Mouse (Mus musculus): ENCODE measurements around the gene Kcnd3.

The Kcnd3 gene

DNA sequence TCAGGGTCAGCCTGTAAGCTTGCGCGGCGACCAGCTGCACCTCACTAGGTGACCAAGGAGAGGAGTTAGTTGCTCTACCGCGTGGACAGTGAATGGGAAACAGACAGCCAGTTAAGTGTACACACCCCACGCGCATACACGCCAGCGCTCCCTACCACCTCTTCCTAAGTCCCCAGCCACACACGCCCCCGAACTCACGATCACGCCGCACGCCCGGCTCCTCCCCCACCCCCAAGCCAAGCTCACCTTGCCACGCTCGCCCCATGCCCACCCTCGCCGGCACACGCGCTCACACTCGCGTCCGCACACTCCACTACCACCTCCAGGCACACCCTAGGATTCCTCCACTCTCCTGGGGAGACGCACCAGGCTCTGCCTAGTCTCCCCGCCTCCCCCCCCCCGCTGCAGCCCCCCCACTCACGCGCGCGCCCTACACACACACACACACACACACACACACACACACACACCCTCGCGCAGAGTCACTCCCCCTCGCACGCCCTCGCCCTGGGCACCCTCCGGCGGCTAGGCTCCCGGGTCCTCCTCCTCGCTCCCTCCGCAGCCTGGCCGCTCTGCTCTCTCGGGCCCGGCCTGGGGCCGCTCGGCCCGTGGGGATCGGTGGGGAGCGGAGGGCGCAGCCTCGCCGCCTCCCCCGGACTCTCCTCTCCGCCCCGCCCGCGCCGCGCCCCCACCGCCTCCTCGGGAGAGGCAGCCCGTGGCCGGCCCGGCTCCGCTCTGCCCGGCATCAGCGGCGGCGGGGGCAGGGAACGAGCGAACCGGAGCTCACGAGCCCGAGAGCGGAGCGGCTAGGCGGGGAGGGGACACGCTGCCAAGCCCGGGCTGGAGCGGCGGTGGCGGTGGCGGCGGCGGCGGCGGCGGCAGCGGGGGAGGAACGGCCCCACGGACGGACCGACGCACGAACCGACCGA lies at the start of gene Kcnd3:
Kcnd3 (plus strand) TSS at position 704 of the 929 bp plus-strand sequence.
- peak in 1 of 2 experiments; percentile 25 for DNase-seq (ENCODE audit: low spot score in 2 of 2)

DNA sequence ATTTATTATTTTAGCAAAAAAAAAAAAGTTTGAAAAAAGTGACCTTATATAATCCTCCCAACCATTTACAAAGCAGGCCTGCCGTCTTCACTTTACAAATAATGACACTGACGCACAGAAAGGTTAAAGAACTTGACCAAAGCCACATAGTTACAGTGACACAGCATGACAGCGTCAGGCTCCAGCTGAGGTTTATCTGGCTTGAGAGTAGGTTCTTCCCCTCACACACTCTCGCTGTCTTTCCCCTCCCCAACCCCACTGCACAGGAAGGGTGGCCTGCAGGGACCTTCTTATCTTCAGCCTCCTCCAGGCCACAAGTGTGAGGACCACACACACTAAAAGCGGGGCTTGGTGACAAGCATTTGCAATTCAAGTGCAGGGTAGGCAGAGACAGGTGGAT lies 49.5 kb upstream of the Kcnd3 start:
- no peak for DNase-seq (ENCODE audit: low spot score in 2 of 2)

DNA sequence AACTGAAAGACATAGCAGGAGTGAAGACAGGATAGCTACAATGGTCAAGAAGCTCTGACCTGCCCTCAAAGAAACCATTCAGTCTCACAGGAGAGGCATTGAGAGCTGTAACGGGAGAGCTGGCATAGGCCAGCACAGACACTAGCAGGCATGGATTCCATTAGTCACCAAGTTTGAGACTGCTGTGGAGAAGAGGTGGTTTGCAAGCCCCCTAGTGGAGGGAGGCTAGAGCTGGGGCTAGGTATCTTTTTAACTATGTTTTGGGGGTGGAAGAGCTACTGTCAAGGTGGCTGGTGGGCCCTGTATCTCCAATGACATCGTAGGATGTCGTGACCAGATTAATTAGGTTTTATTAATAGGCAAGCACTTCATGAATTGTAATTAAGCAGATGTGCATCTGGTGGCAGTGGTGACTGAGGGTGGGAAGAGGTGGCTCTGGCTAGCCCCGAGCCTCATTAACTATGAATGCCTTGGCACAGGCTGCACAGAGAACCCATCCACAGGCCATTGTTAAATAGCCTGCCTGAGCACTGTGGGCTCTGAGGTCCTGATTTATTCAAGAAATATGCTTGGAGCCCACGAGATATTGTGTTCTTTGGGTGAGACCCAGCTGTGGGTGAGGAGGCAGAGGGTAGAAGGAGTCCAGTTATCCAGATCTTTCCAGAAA lies 48.6 kb upstream of the Kcnd3 start:
- no peak for DNase-seq (ENCODE audit: low spot score in 2 of 2)

DNA sequence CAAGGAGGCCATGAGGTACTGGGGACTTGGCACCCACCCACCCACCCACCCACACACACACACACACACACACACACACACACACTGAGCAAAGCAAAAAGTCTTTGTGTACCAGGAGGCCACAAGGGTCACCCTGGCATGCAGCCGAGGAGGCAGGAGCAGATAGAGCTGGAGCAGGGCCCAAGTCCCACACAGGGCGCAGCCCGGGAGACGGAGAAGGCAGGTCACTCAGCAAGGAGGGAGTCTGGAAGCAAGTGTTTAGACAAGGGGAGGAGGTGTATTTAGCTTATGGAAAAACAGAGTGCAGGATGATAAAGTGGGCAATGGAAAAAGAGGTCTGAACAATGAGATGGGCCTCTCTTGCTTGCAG lies 48.1 kb upstream of the Kcnd3 start:
- no peak for DNase-seq (ENCODE audit: low spot score in 2 of 2)

DNA sequence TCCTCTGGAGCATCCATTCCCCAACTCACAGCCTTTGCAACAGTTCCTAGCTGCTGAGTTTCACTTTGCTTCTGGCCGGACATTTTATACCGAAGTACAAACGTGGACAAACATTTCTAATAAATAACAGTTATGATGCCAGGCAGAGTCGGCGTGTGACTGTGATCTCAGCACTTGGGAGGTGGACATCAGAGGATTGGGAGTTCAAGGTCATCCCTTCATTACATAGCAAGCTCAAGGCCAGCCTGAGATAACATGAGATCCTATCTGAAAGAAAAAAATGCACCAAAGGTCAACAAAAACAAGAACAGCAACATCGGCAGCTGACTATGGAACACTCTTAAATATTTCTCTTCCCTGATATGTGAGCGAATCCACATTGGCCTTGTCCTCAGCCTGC lies 46.6 kb upstream of the Kcnd3 start:
- no peak for DNase-seq (ENCODE audit: low spot score in 2 of 2)

DNA sequence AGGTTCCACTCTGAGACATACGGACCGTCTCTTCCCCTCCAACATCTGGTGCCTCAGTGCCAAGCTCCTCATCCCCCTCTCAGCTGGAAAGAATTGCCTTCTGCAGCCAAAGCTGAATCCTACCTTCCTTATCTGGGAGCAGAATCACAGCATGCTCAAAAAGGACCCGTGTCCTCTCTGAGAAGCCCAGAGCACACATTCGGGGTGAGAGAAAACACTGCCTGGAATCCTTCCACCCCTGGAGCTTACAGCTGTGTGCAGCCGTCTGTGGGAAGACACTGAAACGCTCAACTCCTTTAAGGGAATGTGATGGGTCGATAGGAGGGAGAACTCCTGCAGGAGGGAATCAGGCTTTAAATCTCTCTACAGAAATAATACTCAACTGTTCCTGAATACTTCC lies 46.1 kb upstream of the Kcnd3 start:
- no peak for DNase-seq (ENCODE audit: low spot score in 2 of 2)

DNA sequence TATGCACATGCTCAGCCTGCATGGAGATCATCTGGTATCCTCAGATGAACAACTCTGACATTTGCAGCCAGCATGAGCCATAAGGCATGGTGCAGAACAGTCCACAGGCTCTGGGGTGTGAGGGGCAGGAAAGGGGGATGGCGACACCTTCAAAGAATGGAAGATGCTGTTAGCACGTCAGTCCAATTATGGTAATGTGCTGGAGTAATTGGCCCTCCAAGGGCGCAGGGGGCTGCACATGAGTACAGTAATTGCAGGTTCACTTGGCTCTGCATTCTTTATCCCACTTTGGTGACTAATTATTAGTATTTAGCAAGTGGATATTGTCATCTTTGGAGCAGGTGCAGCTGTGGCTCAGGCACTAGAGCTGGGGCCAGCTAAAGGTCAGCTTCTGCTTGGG lies 43.9 kb upstream of the Kcnd3 start:
- no peak for DNase-seq (ENCODE audit: low spot score in 2 of 2)

DNA sequence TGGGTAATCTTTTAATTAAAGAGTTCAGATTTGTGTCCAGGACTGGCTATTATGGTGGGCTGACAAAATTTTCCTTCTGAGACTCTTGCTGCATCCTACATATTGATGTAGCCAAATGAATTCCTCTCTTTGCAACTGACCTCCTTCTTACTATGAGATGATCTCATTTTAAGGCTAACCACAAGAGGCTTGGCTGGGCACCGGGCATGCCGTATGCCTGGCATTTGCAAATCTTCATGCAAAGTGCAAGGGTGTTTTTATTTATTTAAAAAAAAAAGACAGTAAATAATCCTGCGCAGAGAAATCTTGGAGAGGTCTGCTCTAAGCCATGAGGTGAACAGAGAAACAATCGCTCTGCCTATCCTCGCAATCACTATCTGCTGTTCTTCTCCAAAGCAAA lies 41.3 kb upstream of the Kcnd3 start:
- no peak for DNase-seq (ENCODE audit: low spot score in 2 of 2)

DNA sequence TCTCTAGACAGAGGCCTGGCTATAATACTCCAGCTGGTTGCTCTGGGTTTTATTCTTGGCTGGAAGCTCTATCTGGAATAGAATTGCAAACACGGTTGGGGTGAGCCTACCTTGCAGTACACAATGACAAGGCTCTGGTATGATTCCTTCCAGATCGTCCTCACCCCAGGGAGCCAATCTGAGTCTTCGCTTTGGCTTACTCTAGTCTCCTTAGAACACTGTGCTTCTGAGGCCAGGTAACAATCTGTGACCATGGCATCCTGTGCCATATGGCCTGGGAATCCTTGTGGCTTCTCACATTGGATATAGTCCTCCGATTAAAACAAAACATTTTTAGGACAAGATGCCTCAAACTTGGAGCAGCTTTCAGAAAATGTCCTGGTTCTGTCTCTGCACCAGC lies 40.4 kb upstream of the Kcnd3 start:
- no peak for DNase-seq (ENCODE audit: low spot score in 2 of 2)

DNA sequence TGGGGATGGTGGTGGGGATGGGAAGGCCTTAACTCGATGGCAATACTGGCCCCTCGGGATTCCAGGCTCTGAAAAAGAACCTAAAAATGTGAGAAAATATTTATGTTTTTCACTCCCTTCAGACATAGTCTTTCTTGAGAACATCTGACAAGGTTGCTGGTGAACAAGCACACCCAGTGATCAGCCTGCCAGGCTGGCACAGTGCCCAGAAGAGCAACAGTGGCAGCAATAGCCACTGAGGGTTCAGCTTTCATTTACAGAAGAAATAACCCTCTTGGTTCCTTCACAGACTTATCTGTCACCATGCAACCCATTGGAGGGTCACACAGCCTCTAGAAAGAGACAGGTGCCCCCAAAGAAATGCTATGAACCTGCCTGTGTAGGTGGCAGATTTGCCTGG lies 39.9 kb upstream of the Kcnd3 start:
- no peak for DNase-seq (ENCODE audit: low spot score in 2 of 2)

DNA sequence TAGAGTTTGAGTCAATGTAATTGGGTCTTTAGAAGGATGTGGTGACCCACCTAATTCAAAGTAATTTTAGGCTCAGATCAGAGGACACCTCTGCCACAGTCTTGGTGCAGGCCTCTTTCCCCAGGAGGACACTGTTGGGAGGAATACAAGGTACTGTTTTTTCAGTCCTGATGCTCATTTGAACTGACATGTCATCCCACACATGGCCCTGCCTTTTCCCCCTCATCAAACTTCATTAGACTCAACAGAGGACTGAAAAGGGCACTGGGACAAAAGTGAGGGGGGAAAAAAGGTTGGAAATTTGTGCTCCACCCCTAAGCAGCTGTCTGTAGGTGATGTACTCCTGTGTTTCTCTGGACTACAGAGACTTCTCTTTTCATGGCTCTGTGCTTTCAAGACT lies 39.4 kb upstream of the Kcnd3 start:
- DNase-seq (ENCODE audit: low spot score in 2 of 2), result no peak

DNA sequence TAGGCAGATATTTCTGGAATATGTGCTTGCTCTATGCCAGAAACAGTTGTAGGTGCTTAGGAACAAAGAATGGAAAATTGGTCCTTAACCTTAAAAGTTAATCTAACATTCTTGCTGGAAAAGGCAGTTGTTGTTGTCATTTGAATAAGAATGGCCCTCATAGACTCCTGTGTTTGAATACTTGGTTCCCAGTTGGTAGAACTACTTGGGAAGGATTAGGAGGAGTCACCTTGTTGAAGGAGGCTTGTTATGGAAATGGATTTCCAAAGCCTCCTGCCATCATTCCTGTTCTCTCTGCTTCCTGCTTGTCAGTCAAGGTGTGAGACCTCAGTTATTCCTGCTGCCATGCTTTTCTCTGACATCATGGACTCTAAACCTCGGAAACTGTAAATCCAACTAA lies 33.7 kb upstream of the Kcnd3 start:
- DNase-seq (ENCODE audit: low spot score in 2 of 2), result no peak

DNA sequence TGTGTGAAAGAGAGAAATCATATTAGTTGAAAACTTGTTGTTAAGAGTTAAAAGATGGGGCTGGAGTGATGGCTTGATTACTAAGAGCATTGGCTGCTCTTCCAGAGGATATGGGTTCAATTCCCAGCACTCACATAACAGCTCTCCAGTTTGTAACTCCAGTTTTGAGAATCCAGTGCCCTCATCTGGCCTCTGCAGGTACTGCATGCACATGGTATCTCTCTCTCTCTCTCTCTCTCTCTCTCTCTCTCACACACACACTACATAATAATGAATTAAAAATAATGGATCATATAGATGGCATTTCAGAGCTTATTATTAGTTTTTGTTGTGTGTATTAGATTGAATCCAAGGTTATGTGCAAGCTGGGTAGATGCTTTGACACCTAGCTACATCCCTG lies 29.7 kb upstream of the Kcnd3 start:
- DNase-seq (ENCODE audit: low spot score in 2 of 2), result no peak

DNA sequence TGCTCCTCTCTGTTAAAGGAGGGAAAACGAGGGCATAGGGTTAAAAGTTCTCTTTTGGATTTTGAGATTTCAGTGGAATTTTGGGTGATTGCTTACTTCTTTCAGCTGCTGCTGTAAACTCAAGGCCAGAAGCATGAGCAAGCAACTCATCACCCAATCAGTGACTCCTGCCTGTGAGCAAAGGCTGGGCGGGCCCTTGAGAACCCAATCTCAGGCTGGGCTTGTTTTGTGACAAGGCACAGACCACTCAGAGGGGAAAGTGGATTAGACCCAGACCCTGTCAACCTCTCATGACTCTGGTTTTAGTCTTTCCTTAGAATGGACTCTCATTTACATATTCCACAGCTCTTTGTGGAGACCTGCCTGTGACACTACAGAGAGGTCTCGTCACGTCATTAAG lies 28.7 kb upstream of the Kcnd3 start:
- DNase-seq (ENCODE audit: low spot score in 2 of 2), result no peak

DNA sequence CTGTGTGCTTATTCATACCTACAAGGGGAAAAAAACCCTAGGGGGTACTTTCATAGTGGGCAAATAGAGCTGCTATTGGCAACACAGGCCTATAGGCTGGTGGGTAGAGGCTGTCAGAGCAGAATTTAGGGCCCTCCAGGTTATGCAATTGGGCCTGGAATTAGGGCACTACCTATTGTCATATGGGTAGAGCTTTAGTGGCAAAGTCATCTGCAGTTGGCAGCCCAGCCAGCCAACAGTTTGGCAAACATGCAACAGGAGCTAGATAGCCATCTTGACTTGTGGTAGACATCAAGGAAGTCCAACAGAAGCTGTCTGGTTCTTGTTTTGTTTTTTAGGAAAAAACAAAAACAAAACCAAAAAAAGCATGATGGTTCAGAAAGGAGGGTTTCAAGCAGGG lies 23.5 kb upstream of the Kcnd3 start:
- DNase-seq (ENCODE audit: low spot score in 2 of 2), result no peak

DNA sequence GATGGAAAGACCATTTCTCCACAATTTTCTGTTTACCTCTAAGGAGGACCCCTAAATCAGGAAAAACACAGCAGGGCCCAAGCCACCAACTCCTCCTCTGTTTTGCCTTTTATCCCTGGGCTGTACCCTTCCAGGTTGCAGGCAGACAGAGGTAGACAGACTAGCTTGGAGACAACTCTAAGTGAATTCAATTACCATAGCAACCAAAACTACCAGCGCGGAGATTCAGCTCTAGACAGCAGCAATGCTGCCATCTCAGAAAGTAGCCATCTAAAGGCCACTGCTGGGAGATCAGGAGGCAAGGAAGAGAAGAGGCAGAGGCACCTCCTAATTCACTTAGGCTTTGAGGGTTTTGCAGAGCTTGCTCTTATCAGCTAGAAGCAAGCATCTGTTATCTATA lies 15.7 kb upstream of the Kcnd3 start:
- no peak for DNase-seq (ENCODE audit: low spot score in 2 of 2)

DNA sequence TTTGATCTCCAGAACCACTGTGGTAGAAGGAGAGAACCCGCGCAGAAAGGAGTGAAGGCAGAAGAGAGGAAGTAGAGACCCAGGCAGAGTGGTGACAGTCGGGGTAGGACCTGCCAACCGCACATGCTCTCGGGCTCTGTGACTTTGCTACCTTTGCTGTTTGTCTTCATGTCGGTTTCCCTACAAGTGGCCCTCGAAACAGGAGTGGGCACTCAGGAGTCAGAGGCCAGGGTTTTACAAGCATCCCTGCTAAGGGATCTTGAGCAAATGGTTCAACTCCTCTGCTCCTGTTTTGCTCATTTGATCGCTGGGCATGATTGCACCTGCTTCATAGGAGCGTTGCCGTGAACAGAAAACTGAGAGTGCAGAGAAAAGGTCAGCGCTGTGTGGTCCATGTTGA lies 15.2 kb upstream of the Kcnd3 start:
- DNase-seq (ENCODE audit: low spot score in 2 of 2), result no peak

DNA sequence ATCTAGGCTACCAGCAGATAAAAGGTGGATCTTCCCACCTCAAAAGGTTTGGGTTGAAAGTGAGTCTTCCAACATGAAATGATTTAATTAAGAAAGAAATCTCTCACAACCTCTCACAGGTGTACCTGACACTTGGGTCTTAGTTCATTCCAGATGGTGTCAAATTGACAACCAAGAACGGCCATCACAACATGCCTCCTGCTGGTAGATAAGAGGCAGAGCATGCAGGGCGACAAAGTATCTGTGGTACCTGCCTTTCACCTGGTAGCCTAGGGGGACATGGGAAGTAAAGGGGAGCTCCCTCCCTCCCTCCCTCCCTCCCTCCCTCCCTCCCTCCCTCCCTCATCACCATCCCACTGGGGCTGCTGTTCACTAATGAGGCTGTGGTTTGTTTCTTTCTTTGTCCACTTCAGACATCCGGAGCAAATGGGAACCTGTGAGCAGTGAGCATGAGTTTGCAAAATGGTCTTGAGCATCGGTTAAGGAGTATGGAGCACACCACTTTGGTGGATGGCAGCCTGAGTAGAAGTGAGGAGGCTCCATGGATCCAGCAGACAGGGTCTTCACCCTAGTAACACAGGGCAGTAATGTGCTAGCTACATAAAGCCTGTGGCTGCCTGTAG lies 11.1 kb upstream of the Kcnd3 start:
- DNase-seq (ENCODE audit: low spot score in 2 of 2), result no peak

DNA sequence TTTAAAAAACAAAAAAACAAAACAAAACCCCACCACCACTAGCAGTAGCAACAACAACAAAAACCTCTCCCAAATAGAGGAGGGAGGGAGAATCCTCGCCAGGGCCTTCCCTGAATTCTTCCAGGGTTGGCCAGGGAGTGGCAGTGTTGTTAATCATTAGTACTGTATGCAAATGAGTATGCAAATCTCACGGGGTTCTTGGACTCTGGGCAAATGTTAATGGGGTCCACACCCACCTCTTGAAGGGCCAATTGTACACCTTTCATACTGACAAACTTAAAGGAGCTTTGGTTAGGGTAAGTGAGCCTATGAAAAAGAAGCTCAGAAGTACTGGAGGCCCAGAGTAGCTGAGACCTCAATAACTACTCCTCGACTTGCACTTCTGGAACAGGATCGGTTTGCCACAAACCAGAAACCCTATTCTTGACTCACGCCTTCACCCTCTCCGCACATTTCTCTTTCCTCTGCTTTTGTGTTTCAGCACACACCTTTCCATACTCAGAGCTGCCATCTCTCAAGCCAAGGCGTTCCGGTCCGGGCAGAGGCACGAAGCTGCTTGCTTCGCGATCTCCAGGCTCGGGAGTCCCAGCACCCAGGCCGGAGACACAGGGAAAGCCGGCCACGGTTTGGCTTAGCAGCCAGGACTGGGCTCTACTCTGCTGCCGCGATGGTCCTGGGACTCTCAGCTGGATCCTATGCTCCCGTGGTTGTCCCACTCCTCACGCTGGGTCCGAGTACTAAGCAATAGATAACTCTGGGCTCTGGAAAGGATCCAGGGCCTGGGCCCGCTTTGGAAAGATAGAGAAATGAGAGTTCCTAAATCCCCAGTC lies 1.3 kb upstream of the Kcnd3 start:
- peak; percentile 37 to 38 for DNase-seq (ENCODE audit: low spot score in 2 of 2)

DNA sequence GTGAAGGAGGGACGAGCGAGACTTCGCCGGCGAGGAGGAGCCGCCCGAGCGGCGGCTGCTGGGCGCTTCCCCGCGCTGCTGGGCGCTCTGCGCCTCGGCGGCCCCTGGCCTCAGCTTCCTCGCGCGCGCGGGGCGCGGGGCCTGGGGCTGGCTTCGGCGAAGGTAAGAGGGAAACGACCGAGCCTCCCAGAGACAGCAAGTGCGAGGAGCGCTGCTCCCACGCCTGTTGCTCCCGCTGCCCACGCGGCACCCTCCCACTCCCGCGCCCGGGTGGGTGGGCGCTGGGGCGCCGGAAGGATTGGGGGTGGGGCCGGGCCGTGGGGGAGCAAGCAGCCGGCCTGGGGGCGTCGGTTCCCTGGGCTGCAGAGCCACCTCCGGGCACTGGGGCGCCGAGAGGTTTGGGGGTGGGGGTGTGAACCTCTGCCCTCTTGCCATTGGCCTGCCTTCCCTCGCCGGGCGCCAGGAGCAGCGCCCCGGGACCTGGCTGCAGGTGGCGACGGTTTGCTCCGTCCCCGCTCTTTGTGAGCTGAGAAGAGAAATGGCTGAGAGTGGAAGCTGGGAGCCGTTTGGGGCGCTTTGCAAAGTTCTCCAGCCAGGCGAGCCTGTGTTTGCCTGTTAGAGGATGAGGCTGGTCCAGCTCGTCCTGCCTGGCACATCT lies 555 bp downstream of the Kcnd3 start:
- DNase-seq (ENCODE audit: low spot score in 2 of 2), result no peak

DNA sequence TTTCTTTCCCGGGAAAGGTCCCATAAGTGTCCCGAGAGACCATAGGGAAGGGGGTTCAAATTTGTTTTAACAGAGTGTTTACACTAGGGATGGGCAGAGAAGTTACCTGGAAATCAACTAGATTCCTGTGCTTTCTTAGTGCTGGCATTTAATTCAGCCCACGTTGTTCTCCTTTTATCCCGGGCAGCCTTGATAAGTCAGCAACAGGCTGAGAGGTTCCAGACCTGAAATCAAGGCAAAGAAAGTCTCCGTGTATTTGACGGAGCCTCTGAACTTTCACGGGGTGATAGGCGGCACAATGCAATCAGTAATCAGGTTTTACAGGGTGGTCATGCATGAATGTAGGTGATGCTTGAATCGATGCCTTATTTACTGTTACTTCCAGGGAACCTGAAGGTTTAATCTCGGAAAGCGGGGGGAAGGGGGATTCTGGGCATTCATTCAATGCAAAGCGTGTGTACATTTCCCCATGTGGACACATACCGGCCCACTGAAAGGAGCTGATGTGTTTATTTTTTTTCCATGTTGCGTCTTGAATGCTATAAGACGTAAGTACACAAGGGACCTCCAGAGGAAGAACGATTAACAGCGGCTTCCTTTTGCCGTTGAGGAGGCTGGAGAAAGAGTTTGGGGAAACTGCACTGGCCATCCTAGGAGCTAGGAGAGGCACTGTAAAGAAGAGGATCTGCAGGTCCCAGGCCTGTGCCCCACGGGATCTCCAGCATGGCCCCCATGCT lies 1.3 kb downstream of the Kcnd3 start:
- no peak for DNase-seq (ENCODE audit: low spot score in 2 of 2)
